Mouse (Mus musculus) pancreas, adult 10 weeks (tissue): ENCODE measurements around the gene Gm9857. TPM values are rescaled to one million over a fixed set of nuclear protein-coding genes. Genes with fewer than 3 reads are reported as not detected.

Source experiments
- polyA plus RNA-seq: library from polyadenylated mRNA; stranded (reverse); fragments of 350-450 nt; fragmentation: Illumina TruSeq; extraction: RNeasy Lipid Tissue Mini Kit (QIAGEN cat#74804); gene quantifications from one replicate; pipeline ENCODE4 v1.2.3, GENCODE M21; 2015; ENCODE audit warnings: low read depth, low replicate concordance; ENCODE audit not compliant: insufficient read depth

Gene Gm9857
- polyA plus RNA-seq: not detected

DNA sequence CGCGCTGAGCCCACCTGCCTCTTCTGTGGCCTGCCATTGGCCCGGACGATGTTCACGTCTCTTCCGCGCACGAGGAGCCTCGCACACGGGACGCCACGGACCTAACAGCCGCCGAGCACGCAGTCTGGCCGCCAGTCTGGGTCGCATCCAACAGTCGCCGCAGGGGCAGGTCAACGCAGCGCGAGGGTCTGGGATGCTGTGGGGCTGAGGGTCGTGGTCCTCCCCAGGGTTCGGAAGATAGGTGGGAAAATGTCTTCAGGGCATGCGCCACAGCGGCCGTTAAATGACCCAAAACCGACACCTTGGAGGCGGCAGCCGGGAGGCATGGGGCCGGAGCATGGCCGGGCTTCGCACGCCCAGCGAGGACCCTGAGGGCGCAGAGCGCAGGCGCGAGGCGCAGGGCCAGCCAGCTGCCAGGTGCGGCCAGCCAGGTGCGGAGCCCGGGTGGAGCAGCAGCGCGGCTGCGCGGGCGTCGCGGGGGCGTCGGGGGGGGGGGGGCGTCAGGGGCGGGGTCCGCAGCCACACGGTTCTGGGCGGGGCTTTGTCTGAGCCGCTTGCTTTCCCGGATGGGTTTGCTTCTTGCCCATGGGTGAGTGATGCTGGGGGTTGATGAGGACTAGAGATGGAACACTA is at the start of gene Gm9857:
Gene Gm9857 (minus strand): TSS at position 445 of the 633 bp plus-strand sequence.

DNA sequence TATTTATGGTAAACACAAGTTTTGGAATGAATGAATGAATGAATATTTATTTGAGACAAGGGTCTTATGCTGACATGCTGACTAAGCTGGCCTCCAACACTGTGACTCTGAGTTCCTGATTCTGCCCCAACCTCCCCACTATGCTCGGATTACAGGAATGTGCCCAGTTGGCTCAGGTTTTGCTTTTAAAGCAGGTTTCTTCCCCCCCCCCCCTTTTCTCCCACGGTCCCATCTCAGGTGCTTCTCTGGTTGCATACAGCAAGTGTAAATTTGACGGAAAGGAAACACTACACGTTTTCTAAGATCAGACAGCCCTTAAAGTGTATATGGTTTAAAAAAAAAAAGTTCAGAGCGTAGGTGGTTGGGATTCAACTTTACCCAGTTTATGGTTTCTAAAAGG is 672 bp downstream of the Gm9857 start, which contains the start of gene Henmt1:
Gene Henmt1 (plus strand): TSS at position 301 of the 400 bp plus-strand sequence.

DNA sequence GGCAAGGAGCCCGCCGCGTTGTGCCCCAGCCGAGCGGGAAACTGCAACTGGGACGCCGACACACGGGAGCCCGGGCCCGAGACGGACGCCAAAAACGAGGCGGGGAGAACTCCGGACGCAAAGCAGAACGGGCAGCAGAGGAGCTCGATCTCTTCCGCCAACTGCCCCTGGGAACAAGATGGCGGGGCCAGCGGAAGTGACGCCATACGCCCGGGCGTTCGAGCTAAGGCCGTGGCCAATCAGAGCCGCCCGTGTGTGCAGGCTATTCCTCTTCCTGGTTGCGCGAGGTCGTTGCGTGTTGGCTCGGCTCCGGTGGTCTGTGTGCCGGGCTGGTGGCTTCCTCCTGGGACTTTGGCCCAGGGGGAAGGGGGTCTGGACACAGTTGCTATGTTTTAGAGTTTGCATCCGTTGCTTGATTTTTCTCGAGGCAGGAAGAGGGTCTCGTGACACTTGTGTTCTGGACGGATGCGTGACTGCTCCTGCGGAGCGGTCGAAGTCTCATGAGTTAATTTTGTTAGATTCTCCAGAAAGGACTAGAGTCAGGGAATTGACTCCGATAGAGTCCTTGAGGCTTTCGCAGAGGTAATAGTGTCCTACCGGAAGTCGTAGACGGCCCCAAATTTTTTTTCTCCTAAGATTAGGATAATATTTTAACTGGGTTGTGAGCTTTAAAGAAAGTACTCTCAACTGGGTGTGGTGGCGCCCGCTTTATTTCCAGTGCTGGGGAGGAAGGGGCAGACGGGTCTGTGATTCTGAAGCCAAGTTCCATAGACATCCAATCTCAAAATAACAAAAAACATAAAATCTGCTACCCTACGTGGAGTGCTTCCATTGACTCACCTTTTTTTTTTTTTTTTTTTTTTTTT is 28.5 kb downstream of the Gm9857 start, which contains the start of gene Prpf38b:
Gene Prpf38b (minus strand): TSS at position 180 of the 866 bp plus-strand sequence.

Other genes starting within 250 kb of the Gm9857 start
- 1.1 TPM for gene Gpsm2, start 218.1 kb downstream of the Gm9857 start, polyA plus RNA-seq
- gene Aknad1, start 200.8 kb downstream of the Gm9857 start, polyA plus RNA-seq: not detected
- 11.4 TPM for gene Stxbp3, start 99.9 kb downstream of the Gm9857 start, polyA plus RNA-seq
- not detected for gene Fndc7, start 50.4 kb downstream of the Gm9857 start, polyA plus RNA-seq
- gene Prpf38b, start 28.7 kb downstream of the Gm9857 start, polyA plus RNA-seq: 26.8 TPM
- not detected for gene Henmt1, start 572 bp downstream of the Gm9857 start, polyA plus RNA-seq
- 4.6 TPM for gene Fam102b, start 87.2 kb upstream of the Gm9857 start, polyA plus RNA-seq
- not detected for gene Slc25a54, start 140.0 kb upstream of the Gm9857 start, polyA plus RNA-seq
- 4.4 TPM for gene Slc25a24, start 182.7 kb upstream of the Gm9857 start, polyA plus RNA-seq